Mouse (Mus musculus) heart, postnatal 14 days (tissue): ENCODE measurements around the gene Dnttip2. TPM values are rescaled to one million over a fixed set of nuclear protein-coding genes. Genes with fewer than 3 reads are reported as not detected.

Source experiments
- DNase-seq, 2 experiments: peaks; one replicate each; pipeline ENCODE4 v3.0.0; 2021 to 2022
- intact Hi-C: fragments of 180-260 bp; cut with DNase I; formaldehyde crosslinking; loops from one replicate; pipeline ENCODE4 v1.15.1; 2025
- microRNA-seq, 2 experiments: library from miRNA; unstranded; fragments of <30 nt; microRNA quantifications; one replicate each; pipeline ENCODE4 v1.2.0; 2021 to 2022
- total RNA-seq, 2 experiments: library from RNA; stranded (reverse); gene quantifications; 2 replicates each; pipeline ENCODE4 v1.2.3; 2021

The Dnttip2 gene
- total RNA-seq, 2 experiments from 2014 or later, result 23.9 to 24.1 TPM

- intact Hi-C loops, result loop anchor here (2.0 to 10.0 kb wide), 2 partner anchors 101 to 325 kb away; no protein-coding TSS in a partner anchor
- peak in 1 of 2 experiments; percentile 18 for DNase-seq
Measured at GRCm38 (mm10) chr3:122313936-122314335, 39.7 kb downstream of the Dnttip2 start.

- intact Hi-C loops, result loop anchor here (10.0 kb wide), 1 partner anchor 98 kb away; no protein-coding TSS in a partner anchor
Measured at GRCm38 (mm10) chr3:122316621-122317020, 42.4 kb downstream of the Dnttip2 start.

GRCm38 (mm10) chr3:122317339-122317738, 43.2 kb downstream of the Dnttip2 start:
- intact Hi-C loops, result loop anchor here (10.0 kb wide), 1 partner anchor 97 kb away; no protein-coding TSS in a partner anchor
- no peak for DNase-seq

More at GRCm38 (mm10) chr3:122316621-122317020, 42.4 kb downstream of the Dnttip2 start:
- DNase-seq, result no peak

GRCm38 (mm10) chr3:122322226-122322625, 48.0 kb downstream of the Dnttip2 start:
- no peak for DNase-seq
- intact Hi-C loops, result no loop called here

- intact Hi-C loops, result no loop called here
- no peak for DNase-seq
Measured at GRCm38 (mm10) chr3:122323841-122324240, 49.7 kb downstream of the Dnttip2 start.

- intact Hi-C loops, result no loop called here
- DNase-seq, result no peak
Measured at GRCm38 (mm10) chr3:122324528-122324927, 50.3 kb downstream of the Dnttip2 start.

GRCm38 (mm10) chr3:122330484-122330883, 56.3 kb downstream of the Dnttip2 start:
- no peak for DNase-seq
- intact Hi-C loops, result no loop called here

- peak in 1 of 2 experiments; percentile 23 for DNase-seq
- intact Hi-C loops, result no loop called here
Measured at GRCm38 (mm10) chr3:122333493-122333892, 59.3 kb downstream of the Dnttip2 start.

- peak in 1 of 2 experiments; percentile 13 for DNase-seq
- intact Hi-C loops, result no loop called here
Measured at GRCm38 (mm10) chr3:122333902-122334301, 59.7 kb downstream of the Dnttip2 start.

- intact Hi-C loops, result no loop called here
- DNase-seq, result no peak
Measured at GRCm38 (mm10) chr3:122334375-122334774, 60.2 kb downstream of the Dnttip2 start.

Small RNAs within 50 kb of the gene (microRNA-seq; reads per million reads assigned to microRNA genes)
- gene Gm22903 (0 reads per million in 2 experiments), gene Mir760 (46.0 to 2,529 reads per million in 2 experiments)

Other genes with a start within 250 kb of the Dnttip2 start
- gene Abca4, start 229.9 kb upstream of the Dnttip2 start, total RNA-seq, result 1 to 10 TPM; 4.2 to 4.3 TPM
- gene Gclm, start 28.8 kb upstream of the Dnttip2 start, total RNA-seq, result 10 to 100 TPM; 57.2 to 61.6 TPM
- gene Bcar3, start 19.7 kb downstream of the Dnttip2 start, total RNA-seq, result 1 to 10 TPM; 8.0 to 9.0 TPM